Comparison of ENCODE assay signal across 8 mouse cellular contexts in genomic region chr7:128529574-128530051, GRCm38 (mm10). TPM values are rescaled to one million over a fixed set of nuclear protein-coding genes. Genes with fewer than 3 reads are reported as not detected.
DNase-seq lines count a peak whose midpoint lies in the region; ATAC-seq lines count a peak whose summit lies in the region.

No protein-coding gene starts in this region.

- ATAC-seq in heart, embryonic 13.5 days (ENCODE audit: extremely low read depth, insufficient number of reproducible peaks, low FRiP score, low TSS enrichment) = no peak
- ATAC-seq in midbrain, embryonic 13.5 days = peak; percentile 46; the same call in 1 of the 2 replicates

- peaks cover 99% of the 10 kb centered on the region for H3K4me1 ChIP-seq in heart, embryonic 13.5 days
- peaks cover 43% of the 10 kb centered on the region for H3K4me1 ChIP-seq in midbrain, embryonic 13.5 days (replicated peaks)

- H3K9me3 ChIP-seq in heart, embryonic 13.5 days = no peaks in the 10 kb centered on the region
- no peaks in the 10 kb centered on the region for H3K9me3 ChIP-seq in midbrain, embryonic 13.5 days

- peak overlapping the region; percentile 59 for H3K4me2 ChIP-seq in heart, embryonic 13.5 days
- H3K4me2 ChIP-seq in midbrain, embryonic 13.5 days (replicated peaks) = no peak overlapping the region

- DNase-seq in ovary, adult 18-20 months (ENCODE audit: low spot score) = peak; percentile 60
- DNase-seq in ovary, postnatal 10 days (ENCODE audit: low spot score) = no peak
- peak; percentile 75 for DNase-seq in embryo, embryonic 10 days (ENCODE audit: low spot score)
- peak; percentile 36 for DNase-seq in left cerebral cortex, postnatal 4 days
- DNase-seq in urinary bladder, postnatal 25 days (ENCODE audit: low spot score) = no peak
- no peak for DNase-seq in thymus, postnatal 4 days

- H3K27ac ChIP-seq in heart, embryonic 13.5 days (replicated peaks) = peak overlapping the region; percentile 93
- H3K27ac ChIP-seq in midbrain, embryonic 13.5 days = peak overlapping the region; percentile 72

- WGBS in heart, embryonic 13.5 days = 15% methylated on average over 14 of the region's 14 CpGs
- WGBS in midbrain, embryonic 13.5 days = 34% methylated on average over 14 of the region's 14 CpGs

- no peak overlapping the region for H3K4me3 ChIP-seq in heart, embryonic 13.5 days
- H3K4me3 ChIP-seq in midbrain, embryonic 13.5 days (replicated peaks) = no peak overlapping the region

- H3K27me3 ChIP-seq in heart, embryonic 13.5 days (replicated peaks) = no peaks in the 10 kb centered on the region
- H3K27me3 ChIP-seq in midbrain, embryonic 13.5 days = 0 out of 2 replicates have a peak, but pooled peaks cover 2% of the 10 kb centered on the region

- intact Hi-C loops in left cerebral cortex, postnatal 4 days (cut with DNase I) = no loop called here

- H3K36me3 ChIP-seq in heart, embryonic 13.5 days = peaks cover 5% of the 10 kb centered on the region
- H3K36me3 ChIP-seq in midbrain, embryonic 13.5 days = no peaks in the 10 kb centered on the region

- peak overlapping the region; percentile 75 for H3K9ac ChIP-seq in heart, embryonic 13.5 days
- no peak overlapping the region for H3K9ac ChIP-seq in midbrain, embryonic 13.5 days (replicated peaks)

RNA-seq across cellular contexts. Expression of gene Bag3, which starts 6.2 kb away (rescaled TPM):
- 21.5 and 22.6 TPM in 2 replicates for polyA plus RNA-seq in heart, embryonic 13.5 days (2015; fragmentation: Nextera tagmentation; extraction: Ambion mirVana)
- total RNA-seq in left cerebral cortex, postnatal 4 days (2021) = 1 to 10 TPM; 3.8 to 4.4 TPM
- 2.1 and 2.6 TPM in 2 replicates for polyA plus RNA-seq in midbrain, embryonic 13.5 days (2015; fragmentation: Nextera tagmentation; extraction: Ambion mirVana)

Comparison
In these comparisons a context has a peak if more than half of its experiments do, and no peak if none do; other contexts are left out.
1. DNase-seq: peak in ovary, adult 18-20 months (single experiment), embryo, embryonic 10 days (single experiment) and left cerebral cortex, postnatal 4 days (single experiment); none in ovary, postnatal 10 days (single experiment), urinary bladder, postnatal 25 days (single experiment) and thymus, postnatal 4 days (single experiment).